Mouse (Mus musculus) kidney, embryonic 14.5 days (tissue): Measurements from ENCODE around the gene Rp9. TPM values are rescaled to one million over a fixed set of nuclear protein-coding genes. Genes with fewer than 3 reads are reported as not detected.

Experiments
- ATAC-seq: fragments of 200-750 bp; cut with Nextera tagmentation; 2 replicates; pipeline ENCODE4 v1.8.0; 2017; ENCODE audit warnings: moderate number of reproducible peaks, mild to moderate bottlenecking, moderate TSS enrichment, moderate library complexity; ENCODE audit not compliant: low FRiP score, low TSS enrichment
- H3K27ac ChIP-seq: fragments of 300-500 bp; sonication (generic); 2 replicates; pipeline ENCODE4 v1.5.1; 2014; ENCODE audit warnings: low read depth, mild to moderate bottlenecking, low read length, moderate library complexity, mixed read lengths
- H3K27me3 ChIP-seq: fragments of 300-500 bp; sonication (generic); 2 replicates; pipeline ENCODE4 v1.6.1; 2014; ENCODE audit warnings: mild to moderate bottlenecking, low read length; ENCODE audit not compliant: control insufficient read depth, insufficient read depth
- H3K36me3 ChIP-seq: fragments of 300-500 bp; sonication (generic); 2 replicates; pipeline ENCODE4 v1.6.1; 2014; ENCODE audit warnings: low read length, mixed read lengths; ENCODE audit not compliant: control insufficient read depth, insufficient read depth
- H3K4me1 ChIP-seq: fragments of 300-500 bp; sonication (generic); 2 replicates; pipeline ENCODE4 v1.6.1; 2014; ENCODE audit warnings: low read length, mixed read lengths; ENCODE audit not compliant: control insufficient read depth, insufficient read depth
- H3K4me2 ChIP-seq: fragments of 300-500 bp; sonication (generic); replicated peaks from 2 replicates; pipeline ENCODE4 v1.6.1; 2014; ENCODE audit warnings: low read depth, mild to moderate bottlenecking, low read length
- H3K4me3 ChIP-seq: fragments of 300-500 bp; sonication (generic); 2 replicates; pipeline ENCODE4 v1.5.1; 2014; ENCODE audit warnings: mild to moderate bottlenecking, low read length
- H3K9ac ChIP-seq: fragments of 300-500 bp; sonication (generic); 2 replicates; pipeline ENCODE4 v1.6.1; 2014; ENCODE audit warnings: low read depth, mild to moderate bottlenecking, low read length, moderate library complexity
- H3K9me3 ChIP-seq: fragments of 300-500 bp; sonication (generic); 2 replicates; pipeline ENCODE4 v1.6.1; 2016; ENCODE audit warnings: low read length; ENCODE audit not compliant: control insufficient read depth
- WGBS: fragments of 180-500 bp; shearing (Covaris S2); extraction: QIAGEN DNeasy Blood & Tissue Kit; methylation state at CpG from one replicate; pipeline ENCODE4 v1.1.7; 2014; 5-methylcytosine and 5-hydroxymethylcytosine counted together
- polyA plus RNA-seq: library from polyadenylated mRNA; unstranded; fragments of >200 nt; fragmentation: Nextera tagmentation; extraction: Ambion mirVana; gene quantifications from 2 replicates; pipeline ENCODE4 v1.2.1, GENCODE M21; 2014

Rp9 gene
- polyA plus RNA-seq, 1 experiment from 2014 or later = 72.1 TPM

- Histone ChIP-seq H3K9ac (no peak overlapping the region), H3K4me3 (no peak overlapping the region), H3K36me3 (peaks cover 73% of the 10 kb centered on the region), H3K9me3 (no peaks in the 10 kb centered on the region), H3K27me3 (no peaks in the 10 kb centered on the region), H3K4me2 (no peak overlapping the region), H3K4me1 (no peaks in the 10 kb centered on the region), H3K27ac (no peak overlapping the region)
- no peak for ATAC-seq
- WGBS = 96% methylated on average over 6 of the region's 6 CpGs
Measured at GRCm38 (mm10) chr9:22449209-22449608, 20.3 kb downstream of the Rp9 start.

DNA sequence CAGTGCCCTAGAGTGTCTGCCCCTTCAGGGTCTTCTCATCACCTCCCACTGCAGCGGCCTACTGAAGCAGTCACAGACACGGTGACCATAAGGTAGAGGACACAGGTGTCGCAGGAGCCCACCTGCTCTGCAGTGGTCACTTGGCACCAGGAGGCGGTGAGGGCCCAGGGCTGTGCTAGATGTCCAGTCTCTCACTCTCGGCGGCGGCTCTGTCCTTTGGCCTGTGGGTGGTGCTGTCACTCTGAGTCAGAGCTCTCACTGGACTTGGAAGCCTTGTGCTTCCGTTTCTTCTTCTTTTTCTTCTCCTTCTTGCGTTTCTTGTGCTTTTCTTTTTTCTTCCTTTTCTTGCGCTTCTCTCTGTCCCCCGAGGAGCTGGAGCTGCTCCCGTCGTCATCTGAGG, 21.1 kb downstream of the Rp9 start:
- no peaks in the 10 kb centered on the region for H3K9me3 ChIP-seq
- H3K36me3 ChIP-seq = peaks cover 67% of the 10 kb centered on the region
- ATAC-seq = no peak
- H3K4me3 ChIP-seq = no peak overlapping the region
- H3K27ac ChIP-seq = no peak overlapping the region
- no peaks in the 10 kb centered on the region for H3K27me3 ChIP-seq
- no peaks in the 10 kb centered on the region for H3K4me1 ChIP-seq
- no peak overlapping the region for H3K4me2 ChIP-seq
- no peak overlapping the region for H3K9ac ChIP-seq
- 90% methylated on average over 13 of the region's 13 CpGs for WGBS

DNA sequence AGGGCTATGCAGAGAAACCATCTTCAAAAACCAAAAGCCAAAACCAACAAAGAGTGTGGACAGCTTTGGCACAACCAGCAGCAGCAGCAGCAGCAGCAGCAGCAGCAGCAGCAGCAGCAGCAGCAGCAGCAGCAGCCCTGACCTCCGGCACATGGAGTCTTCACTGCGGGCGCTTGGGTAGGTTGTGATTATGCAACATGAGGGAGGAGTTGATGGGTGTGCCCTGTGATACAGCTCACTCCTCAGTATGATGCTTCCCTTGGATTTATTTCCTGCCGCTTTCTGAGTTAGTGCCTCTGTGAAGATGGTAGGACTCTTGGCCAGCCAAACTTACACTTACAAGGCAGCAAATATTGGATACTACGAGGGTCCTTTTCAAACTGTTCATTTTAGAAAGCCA, 22.3 kb downstream of the Rp9 start:
- H3K4me1 ChIP-seq = no peaks in the 10 kb centered on the region
- WGBS = 96% methylated on average over 5 of the region's 5 CpGs
- H3K36me3 ChIP-seq = peaks cover 55% of the 10 kb centered on the region
- H3K27ac ChIP-seq = no peak overlapping the region
- no peak overlapping the region for H3K9ac ChIP-seq
- H3K4me2 ChIP-seq = no peak overlapping the region
- H3K4me3 ChIP-seq = no peak overlapping the region
- ATAC-seq = no peak
- H3K9me3 ChIP-seq = no peaks in the 10 kb centered on the region
- H3K27me3 ChIP-seq = no peaks in the 10 kb centered on the region

GRCm38 (mm10) chr9:22445123-22445522, 24.4 kb downstream of the Rp9 start:
- WGBS = 74% methylated on average over 1 of the region's 1 CpGs
- no peaks in the 10 kb centered on the region for H3K27me3 ChIP-seq
- H3K9ac ChIP-seq = no peak overlapping the region
- H3K27ac ChIP-seq = no peak overlapping the region
- H3K4me3 ChIP-seq = no peak overlapping the region
- no peaks in the 10 kb centered on the region for H3K9me3 ChIP-seq
- no peak overlapping the region for H3K4me2 ChIP-seq
- no peak for ATAC-seq
- peaks cover 34% of the 10 kb centered on the region for H3K36me3 ChIP-seq
- H3K4me1 ChIP-seq = no peaks in the 10 kb centered on the region

GRCm38 (mm10) chr9:22443157-22443556, 26.4 kb downstream of the Rp9 start:
- no peak for ATAC-seq
- Histone ChIP-seq H3K9me3 (no peaks in the 10 kb centered on the region), H3K27me3 (no peaks in the 10 kb centered on the region), H3K4me2 (no peak overlapping the region), H3K9ac (no peak overlapping the region), H3K4me1 (no peaks in the 10 kb centered on the region), H3K4me3 (no peak overlapping the region), H3K36me3 (peaks cover 17% of the 10 kb centered on the region), H3K27ac (no peak overlapping the region)
- 89% methylated on average over 10 of the region's 10 CpGs for WGBS

DNA sequence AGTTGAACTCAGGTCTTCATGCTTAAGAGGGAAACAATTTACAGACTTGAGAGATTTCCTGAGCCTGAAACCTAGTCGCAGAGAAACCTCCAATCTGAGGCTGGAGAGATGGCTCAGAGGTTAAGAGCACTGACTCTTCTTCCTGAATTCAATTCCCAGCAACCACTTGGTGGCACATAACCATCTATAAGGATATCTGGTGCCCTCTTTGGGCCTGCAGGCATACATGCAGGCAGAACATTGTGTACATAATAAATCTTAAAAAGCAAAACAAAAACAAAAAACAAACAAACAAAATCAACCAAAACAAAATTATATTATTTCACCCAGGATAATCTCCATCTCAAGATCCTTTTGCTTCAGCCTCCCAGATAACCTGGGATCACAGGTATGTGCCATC, 30.7 kb downstream of the Rp9 start:
- H3K4me1 ChIP-seq = no peaks in the 10 kb centered on the region
- H3K27me3 ChIP-seq = no peaks in the 10 kb centered on the region
- H3K9ac ChIP-seq = no peak overlapping the region
- ATAC-seq = no peak
- H3K36me3 ChIP-seq = no peaks in the 10 kb centered on the region
- H3K4me3 ChIP-seq = no peak overlapping the region
- no peak overlapping the region for H3K27ac ChIP-seq
- 75% methylated on average over 1 of the region's 1 CpGs for WGBS
- H3K4me2 ChIP-seq = no peak overlapping the region
- no peaks in the 10 kb centered on the region for H3K9me3 ChIP-seq

GRCm38 (mm10) chr9:22434101-22434500, 35.4 kb downstream of the Rp9 start:
- 95% methylated on average over 2 of the region's 2 CpGs for WGBS
- Histone ChIP-seq H3K4me2 (no peak overlapping the region), H3K36me3 (no peaks in the 10 kb centered on the region), H3K4me3 (no peak overlapping the region), H3K27me3 (no peaks in the 10 kb centered on the region), H3K4me1 (peaks cover 12% of the 10 kb centered on the region), H3K9me3 (no peaks in the 10 kb centered on the region), H3K9ac (no peak overlapping the region), H3K27ac (no peak overlapping the region)
- ATAC-seq = no peak

GRCm38 (mm10) chr9:22433221-22433620, 36.3 kb downstream of the Rp9 start:
- ATAC-seq = no peak
- H3K4me3 ChIP-seq = no peak overlapping the region
- H3K4me2 ChIP-seq = no peak overlapping the region
- H3K4me1 ChIP-seq = peaks cover 20% of the 10 kb centered on the region
- no peak overlapping the region for H3K9ac ChIP-seq
- WGBS = 65% methylated on average over 2 of the region's 2 CpGs
- H3K9me3 ChIP-seq = no peaks in the 10 kb centered on the region
- H3K36me3 ChIP-seq = no peaks in the 10 kb centered on the region
- H3K27ac ChIP-seq = no peak overlapping the region
- no peaks in the 10 kb centered on the region for H3K27me3 ChIP-seq

- ATAC-seq = peak; percentile 50
- Histone ChIP-seq H3K4me2 (peak overlapping the region; percentile 9), H3K4me1 (peaks cover 20% of the 10 kb centered on the region), H3K36me3 (no peaks in the 10 kb centered on the region), H3K27me3 (no peaks in the 10 kb centered on the region), H3K9me3 (no peaks in the 10 kb centered on the region), H3K9ac (no peak overlapping the region), H3K4me3 (no peak overlapping the region), H3K27ac (peak overlapping the region; percentile 44; the same call in 1 of the 2 replicates)
- 37% methylated on average over 5 of the region's 5 CpGs for WGBS
Measured at GRCm38 (mm10) chr9:22430315-22430840, 39.2 kb downstream of the Rp9 start.
